Mouse (Mus musculus): ENCODE results near the gene Prss46. TPM values are rescaled to one million over a fixed set of nuclear protein-coding genes. Genes with fewer than 3 reads are reported as not detected.

The Prss46 gene
- total RNA-seq, 2 experiments from 2014 or later = 0.39 TPM; not detected in 1

DNA sequence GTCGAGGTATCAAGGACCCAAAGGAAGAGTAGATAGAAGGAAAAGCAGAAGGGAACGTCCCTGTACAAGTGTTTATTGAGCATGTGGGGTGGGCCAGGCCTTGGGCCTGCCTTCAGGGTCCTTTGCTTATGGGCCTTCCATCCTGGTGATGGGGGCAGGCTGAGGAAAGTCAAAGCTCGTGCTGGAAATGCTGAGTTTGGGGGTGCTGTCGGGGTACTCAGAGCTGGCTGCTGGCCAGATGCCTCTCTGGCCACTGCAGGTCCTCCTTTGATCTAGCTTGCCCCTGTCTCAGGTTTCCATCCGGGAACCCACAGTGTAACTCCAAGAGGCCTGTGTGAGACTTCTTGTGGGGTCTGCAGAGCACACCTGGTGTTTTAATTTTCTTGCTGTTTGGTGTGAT is 14.2 kb downstream of the Prss46 start:
- DNase-seq (ENCODE audit: low spot score in 2 of 2) = no peak

DNA sequence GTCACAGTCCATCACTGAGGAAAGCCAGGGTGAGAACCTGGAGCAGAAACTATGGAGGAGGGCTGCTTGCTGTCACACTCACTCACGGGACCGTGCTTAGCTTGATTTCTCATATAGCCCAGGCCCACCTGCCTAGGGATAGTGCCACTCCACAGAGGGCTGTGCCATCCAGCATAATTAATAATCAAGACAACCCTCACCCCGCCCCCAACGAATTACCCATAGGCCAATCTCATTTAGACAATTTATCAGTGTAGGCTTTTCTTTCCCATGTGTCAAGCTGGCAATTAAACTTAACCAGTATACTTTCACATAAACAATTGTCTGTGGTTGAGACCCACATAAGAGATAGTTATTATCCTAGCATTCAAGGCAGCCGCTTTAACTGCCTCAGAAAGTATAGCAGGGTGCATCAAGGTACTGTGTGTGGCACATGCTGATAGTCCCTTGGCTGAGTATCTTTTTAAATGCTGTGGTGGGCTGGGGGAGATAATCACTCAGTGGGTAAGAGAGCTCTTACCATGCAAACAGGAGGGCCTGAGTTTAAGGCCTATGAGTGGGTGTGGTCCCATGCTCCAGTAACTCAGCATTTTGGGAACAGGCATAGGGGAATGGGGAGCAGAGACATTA is 14.8 kb downstream of the Prss46 start:
- no peak for DNase-seq (ENCODE audit: low spot score in 2 of 2)

DNA sequence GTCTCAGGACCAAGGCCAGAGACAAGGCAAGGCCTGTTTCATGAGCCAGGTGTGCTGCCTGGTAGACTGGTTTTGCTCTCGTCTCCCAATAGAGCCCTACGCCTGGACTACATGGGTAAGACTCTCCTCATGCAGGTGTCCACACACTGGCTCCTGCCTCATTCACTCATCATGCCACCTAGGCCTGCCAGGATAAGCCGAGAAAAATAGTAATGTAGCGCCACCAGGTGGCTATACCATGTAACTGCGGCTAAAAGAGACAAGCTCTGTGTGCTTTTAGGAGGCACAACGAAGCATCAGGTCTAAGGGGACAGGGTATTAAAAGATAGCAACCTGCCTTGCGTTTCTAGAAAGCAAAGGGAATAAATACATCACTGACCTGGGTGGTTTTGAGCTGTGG is 26.7 kb downstream of the Prss46 start:
- DNase-seq (ENCODE audit: low spot score in 2 of 2) = peak; percentile 74 to 75

DNA sequence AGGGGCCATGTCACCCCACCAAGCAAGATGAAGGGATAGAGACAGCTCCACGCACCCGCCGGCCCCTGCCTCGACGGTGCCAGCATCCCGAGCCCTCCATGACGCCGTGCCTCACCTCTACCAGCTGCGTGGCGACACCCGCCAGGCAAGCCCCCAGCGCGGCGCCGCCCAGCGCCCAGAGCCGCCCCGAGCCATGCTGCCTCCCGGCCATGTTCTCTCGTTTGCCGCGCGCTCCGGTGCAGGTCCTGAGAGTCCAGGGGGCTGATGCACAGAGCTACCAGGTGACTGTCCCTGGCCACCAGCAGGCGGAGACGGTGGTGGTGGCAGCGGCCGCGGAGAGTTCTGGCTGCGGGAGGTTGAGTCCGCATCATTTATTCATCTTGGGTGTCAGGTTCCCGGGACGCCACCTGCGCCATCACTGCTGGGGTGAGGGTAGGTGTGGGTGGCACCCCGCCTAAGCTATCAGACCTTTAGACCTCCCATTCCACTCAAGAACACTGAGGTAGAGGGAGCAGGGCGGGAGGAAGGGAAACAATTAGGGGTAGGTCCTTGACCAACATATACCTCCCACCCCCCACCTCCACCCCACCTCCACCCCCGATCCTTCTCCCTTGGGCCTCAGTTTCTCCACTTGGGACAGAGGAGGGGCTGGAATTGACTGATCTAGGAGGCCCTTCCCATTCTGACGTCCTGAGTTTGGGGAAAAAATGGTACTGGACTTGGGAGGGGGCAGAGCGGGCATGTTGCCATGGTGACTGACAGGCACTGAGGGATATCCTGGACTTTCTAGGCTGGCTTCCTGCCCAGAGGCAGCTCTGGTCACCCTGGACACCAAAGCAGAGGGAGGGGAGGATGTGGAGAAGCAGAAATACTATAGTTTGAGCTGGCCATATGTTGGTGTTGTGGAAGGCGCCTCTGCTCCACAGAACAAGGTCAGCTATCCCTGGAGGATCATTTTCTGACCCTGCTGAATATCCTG is 29.7 kb downstream of the Prss46 start:
- DNase-seq (ENCODE audit: low spot score in 2 of 2) = peak; percentile 50 to 65

DNA sequence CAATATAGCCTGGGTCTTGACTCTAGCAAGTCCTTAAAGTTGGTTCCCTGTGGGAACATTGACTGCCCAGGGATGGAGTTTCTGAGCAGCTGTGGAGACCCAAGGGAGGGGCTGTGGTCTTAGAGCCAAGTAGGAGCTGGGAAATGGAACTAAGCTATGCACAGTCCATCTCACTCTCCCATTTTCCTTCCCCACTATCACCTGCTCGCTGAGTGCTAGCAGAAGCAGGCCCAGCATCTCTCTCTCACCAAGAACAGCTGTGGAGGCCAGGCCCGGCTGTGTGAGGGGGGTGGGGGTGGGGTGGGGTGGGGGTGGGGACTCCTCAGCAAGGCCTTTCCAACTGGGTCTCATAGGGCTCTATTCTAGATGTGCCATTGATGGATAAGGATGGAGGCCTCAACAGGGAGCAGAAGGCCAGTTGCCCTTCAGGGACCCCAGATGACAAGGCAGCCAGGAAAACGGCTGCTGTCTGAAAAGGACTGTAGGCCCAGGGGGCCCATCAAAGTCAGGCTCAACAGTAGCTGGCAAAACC is 30.4 kb downstream of the Prss46 start:
- no peak for DNase-seq (ENCODE audit: low spot score in 2 of 2)

DNA sequence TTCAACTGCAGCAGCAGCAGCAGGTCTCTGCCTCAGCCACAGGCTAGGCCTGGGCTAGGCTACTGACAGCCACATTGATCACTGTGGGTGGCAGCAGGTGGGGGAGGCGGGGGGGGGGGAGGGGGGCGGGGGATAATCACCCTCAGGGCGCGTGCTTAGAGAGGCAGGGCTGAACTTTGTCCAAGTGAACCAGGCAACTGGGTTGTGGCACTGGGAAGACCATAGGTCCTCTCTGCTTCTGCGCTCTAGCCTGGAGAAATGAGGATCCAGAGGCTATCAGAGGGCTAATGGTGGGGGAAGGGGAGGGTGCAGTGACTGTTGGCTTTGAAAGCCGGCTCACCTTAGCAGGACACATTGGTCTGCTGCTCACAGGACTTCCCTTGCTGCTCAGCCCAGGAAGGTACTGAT is 31.0 kb downstream of the Prss46 start:
- DNase-seq (ENCODE audit: low spot score in 2 of 2) = no peak

DNA sequence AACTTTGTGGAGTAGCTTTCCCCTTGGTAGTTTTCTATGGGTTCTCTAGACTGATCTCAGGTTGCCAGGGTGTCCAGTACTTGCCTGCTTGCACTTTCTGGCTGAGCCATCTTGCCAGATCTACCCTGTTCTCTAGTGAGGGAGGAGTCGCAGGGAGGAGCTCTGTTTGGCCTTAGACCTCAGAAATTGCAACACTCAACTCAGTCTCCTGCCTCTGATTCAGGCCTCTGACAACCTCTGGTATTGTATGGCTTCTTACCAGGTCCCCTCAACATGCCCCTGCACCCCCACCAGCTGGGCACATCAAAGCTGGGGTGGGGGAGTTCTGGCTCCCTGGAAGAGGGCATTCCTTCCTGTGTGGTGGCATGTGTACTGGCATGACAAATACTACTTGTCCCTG is 33.0 kb downstream of the Prss46 start:
- DNase-seq (ENCODE audit: low spot score in 2 of 2) = no peak

DNA sequence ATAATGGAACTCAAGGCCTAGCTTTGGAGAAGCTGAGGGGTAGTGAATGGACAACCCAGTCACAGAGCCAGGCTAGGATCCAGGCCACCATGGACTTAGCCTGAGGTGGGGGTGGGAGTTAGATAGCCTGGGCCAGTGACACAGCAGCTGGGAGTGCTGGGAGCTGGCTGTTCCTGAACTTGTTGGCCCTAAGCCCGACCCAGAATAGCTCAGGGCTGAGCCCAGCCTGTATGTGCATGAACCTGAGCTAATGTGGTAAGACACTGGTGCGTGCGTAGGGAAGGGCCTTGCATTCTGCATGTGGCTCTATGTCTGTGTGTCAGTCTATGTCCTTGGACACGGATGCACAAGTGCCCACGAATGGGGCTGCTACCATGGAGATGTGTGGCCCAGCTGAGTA is 33.6 kb downstream of the Prss46 start:
- DNase-seq (ENCODE audit: low spot score in 2 of 2) = no peak

- DNase-seq (ENCODE audit: low spot score in 2 of 2) = peak; percentile 51 to 53
Measured at GRCm38 (mm10) chr9:110879191-110879920, 35.0 kb downstream of the Prss46 start, which contains the start of gene Als2cl. Als2cl (plus strand) TSS chr9:110879870.

DNA sequence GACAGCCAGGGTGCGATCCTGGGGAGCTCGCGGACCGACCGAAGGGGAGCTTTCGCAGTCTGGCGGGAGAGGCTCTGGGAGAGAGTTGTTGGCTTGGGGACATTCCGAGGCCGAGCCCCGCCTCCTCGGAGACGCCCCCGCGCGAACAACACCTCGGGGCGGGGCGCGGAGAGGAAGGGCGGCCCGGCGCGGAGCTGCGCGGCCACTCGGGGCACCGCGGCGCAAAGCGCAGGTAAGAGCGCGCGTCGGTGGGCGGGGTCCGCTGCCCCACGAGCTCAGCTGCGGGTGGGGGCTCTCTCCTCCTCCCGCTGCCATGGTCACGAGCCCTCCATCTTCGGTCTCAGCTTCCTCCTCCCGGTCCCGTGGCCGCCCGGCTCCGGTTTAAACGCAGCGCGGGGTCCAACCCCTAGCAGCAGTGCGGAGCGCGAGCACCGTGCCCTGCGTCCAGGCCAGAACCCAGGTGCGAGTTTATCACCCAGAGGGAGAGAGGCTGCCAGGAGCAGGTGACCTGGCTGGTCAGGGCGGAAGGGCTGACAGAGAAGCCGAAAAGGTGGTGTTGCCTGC is 35.8 kb downstream of the Prss46 start, which contains the start of gene Tmie:
Gene Tmie (minus strand): TSS at position 116 of the 564 bp plus-strand sequence.
- DNase-seq (ENCODE audit: low spot score in 2 of 2) = peak; percentile 48 to 63

GRCm38 (mm10) chr9:110880772-110881171 is 36.5 kb downstream of the Prss46 start:
- DNase-seq (ENCODE audit: low spot score in 2 of 2) = no peak

DNA sequence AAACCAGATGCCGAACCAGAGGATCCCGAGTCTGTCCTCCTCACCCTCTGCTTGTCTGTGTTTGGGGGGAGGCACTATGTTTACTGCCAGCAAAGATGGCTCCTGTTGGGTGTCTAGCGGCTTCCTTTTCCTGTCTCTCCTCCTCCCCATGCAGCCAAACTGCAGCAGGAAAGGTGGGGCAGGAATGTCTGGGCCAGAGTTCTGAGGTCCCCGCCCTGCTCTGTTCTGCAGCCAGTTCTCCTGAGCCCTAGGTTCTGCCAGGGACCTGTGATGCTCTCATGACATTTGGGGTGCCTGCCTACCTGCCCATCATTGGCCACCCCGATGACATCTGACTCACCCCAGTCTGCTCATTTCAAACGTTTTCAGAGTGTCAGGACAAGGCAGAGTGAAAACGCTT is 37.6 kb downstream of the Prss46 start:
- DNase-seq (ENCODE audit: low spot score in 2 of 2) = no peak

DNA sequence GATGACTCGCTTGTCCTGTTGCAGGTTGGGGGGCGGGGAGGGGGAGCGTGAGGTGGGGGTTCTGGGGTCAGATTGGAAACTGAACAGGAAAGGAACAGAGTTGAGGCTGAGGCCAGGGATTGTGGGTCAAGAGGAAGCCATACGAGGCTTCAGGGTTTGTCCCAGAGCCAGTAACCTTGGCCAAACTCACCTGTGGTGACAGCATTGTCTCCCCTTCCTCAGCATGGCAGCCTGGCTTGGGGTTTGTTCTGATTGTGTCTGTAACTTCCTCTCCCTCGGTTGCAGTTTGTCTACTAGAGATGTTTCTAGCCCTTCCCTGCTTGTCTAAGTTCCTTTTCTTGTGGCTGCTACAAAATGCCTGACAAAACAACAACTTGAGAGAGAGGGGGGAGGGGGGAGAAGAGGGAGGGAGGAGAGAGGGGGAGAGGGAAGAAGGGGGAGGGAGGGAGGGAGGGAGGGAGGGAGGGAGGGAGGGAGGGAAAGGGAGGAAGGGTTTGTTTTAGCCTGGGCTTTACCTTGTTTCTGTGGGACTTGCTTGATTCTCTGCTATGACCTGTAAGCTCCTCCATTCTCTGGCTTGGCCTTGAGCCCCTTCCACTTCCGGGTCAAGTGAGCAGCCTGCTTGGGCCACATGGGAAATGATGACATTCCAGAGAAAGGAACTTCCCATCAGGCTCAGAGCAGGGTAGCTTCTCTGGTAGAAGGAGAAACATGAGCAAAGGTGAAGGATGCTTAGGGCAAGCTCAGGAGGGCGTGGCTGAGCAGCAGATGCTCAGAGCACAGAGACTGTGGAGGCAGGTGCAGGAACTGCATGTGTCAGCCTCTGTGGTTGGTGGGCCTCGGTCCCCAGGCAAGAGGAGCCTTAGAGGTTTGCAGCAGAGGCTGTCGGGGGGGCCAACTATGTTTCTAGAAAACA is 43.3 kb downstream of the Prss46 start:
- no peak for DNase-seq (ENCODE audit: low spot score in 2 of 2)

DNA sequence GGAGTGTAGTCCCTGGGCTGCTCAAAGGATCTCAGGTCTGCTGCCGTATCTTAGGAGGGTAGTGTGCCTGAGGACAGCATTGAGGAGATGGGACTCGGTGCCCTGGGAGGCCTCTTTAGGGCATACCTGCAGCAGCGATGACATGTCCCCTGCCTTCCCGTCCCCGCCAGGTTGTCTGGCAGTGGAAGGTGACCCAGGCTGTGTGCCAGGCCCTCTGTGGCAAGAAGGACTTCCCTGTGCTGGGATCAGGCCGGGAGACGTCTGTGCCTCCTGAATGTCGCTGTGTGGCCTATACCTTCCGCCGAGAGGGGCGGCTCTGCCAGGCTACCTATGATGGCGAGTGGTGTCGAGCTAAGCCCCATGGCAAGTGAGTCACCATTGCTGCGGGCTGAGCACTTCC is 44.6 kb downstream of the Prss46 start:
- DNase-seq (ENCODE audit: low spot score in 2 of 2) = no peak

DNA sequence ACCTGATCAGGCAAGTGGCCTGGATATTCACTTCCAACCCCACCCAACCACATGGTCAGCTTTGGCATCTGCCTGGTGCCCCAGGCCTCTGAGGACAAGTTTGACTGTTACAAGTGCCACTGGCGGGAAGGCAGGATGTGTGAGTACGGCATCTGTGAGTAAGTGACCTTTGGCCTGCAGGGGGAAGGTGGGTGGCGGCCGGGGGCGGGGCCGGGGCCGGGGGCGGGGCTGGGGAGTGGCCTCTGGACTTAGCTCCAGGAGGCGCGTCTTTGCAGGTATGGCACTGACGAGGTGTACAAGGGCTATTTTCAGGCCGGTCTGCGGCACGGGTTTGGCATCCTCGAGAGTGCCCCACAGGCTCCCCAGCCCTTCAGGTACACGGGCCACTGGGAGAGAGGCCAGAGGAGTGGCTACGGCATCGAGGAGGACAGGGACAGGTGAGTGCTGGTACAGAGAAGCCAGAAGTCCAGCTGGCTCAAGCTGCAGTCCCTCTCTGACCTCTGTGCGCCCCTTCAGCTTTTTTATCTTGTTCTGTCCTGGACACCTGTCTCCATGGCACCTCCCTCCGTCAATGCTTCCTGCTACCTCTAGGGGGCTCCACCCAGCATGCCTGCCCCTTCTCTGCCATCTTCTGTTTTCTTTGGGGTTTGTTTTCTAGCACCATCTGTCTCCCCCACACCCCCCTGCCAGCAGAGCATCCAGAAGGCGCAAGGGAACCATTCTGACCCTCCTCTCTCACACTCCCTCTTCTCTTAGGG is 45.9 kb downstream of the Prss46 start:
- DNase-seq (ENCODE audit: low spot score in 2 of 2) = no peak

GRCm38 (mm10) chr9:110891077-110891828 is 46.9 kb downstream of the Prss46 start:
- no peak for DNase-seq (ENCODE audit: low spot score in 2 of 2)

DNA sequence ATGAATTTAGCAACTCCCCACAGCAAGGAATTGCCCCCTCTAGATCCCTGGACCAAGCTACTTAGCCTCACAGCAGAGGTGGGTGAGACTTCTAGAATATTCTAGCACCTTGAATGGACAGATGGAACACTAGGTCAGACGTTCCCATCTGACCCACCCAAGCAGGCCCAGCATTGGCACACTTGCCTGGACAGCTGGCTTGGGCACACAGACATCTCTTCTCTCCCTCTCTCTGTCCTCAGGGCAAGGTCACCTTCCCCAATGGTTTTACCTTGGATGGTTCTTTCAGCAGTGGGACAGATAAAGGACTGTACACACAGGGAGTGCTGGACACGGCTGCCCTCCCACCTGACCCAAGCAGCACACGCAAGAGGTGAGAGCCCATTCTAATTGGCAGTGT is 48.2 kb downstream of the Prss46 start:
- no peak for DNase-seq (ENCODE audit: low spot score in 2 of 2)

- no peak for DNase-seq (ENCODE audit: low spot score in 2 of 2)
Measured at GRCm38 (mm10) chr9:110893429-110893828, 49.1 kb downstream of the Prss46 start.
